Mouse (Mus musculus): ENCODE measurements around the gene Nms.

DNA sequence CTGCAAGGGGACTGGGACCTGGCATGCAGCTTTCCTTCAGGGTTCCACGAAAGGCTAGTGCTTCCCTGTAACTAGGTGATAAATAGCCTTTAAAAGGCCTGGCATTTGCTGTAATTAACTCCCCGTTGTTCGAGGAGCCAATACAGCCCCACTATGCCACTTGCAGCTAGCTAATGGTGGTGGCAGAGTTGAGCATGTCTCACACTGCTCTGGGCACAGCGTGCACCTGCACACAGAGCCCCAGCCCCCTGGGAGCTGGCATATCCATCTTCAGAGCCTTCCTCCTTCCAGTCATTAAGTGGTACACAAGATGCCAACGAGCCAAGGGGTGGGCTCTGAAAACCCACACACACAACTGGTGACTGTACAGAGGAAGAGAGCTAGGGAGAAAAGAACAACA lies 45.9 kb upstream of the Nms start:
- TF ChIP-seq GATA1 (IDR thresholded peaks at IDR 0.05; ENCODE audit: borderline replicate concordance, low read length) = no peak
- no peak for TF ChIP-seq FLI1 (IDR thresholded peaks at IDR 0.05; ENCODE audit: low read length)

Data from megakaryocyte, embryonic 14.5 days (primary cell).